Mouse (Mus musculus) kidney, embryonic 14.5 days (tissue): ENCODE measurements around the gene B3gat2. TPM values are rescaled to one million over a fixed set of nuclear protein-coding genes. Genes with fewer than 3 reads are reported as not detected.

Source experiments
- ATAC-seq: fragments of 200-750 bp; cut with Nextera tagmentation; 2 replicates; pipeline ENCODE4 v1.8.0; 2017; ENCODE audit warnings: moderate number of reproducible peaks, mild to moderate bottlenecking, moderate TSS enrichment, moderate library complexity; ENCODE audit not compliant: low FRiP score, low TSS enrichment
- H3K27ac ChIP-seq: fragments of 300-500 bp; sonication (generic); 2 replicates; pipeline ENCODE4 v1.5.1; 2014; ENCODE audit warnings: low read depth, mild to moderate bottlenecking, low read length, moderate library complexity, mixed read lengths
- H3K27me3 ChIP-seq: fragments of 300-500 bp; sonication (generic); 2 replicates; pipeline ENCODE4 v1.6.1; 2014; ENCODE audit warnings: mild to moderate bottlenecking, low read length; ENCODE audit not compliant: control insufficient read depth, insufficient read depth
- H3K36me3 ChIP-seq: fragments of 300-500 bp; sonication (generic); 2 replicates; pipeline ENCODE4 v1.6.1; 2014; ENCODE audit warnings: low read length, mixed read lengths; ENCODE audit not compliant: control insufficient read depth, insufficient read depth
- H3K4me1 ChIP-seq: fragments of 300-500 bp; sonication (generic); 2 replicates; pipeline ENCODE4 v1.6.1; 2014; ENCODE audit warnings: low read length, mixed read lengths; ENCODE audit not compliant: control insufficient read depth, insufficient read depth
- H3K4me2 ChIP-seq: fragments of 300-500 bp; sonication (generic); replicated peaks from 2 replicates; pipeline ENCODE4 v1.6.1; 2014; ENCODE audit warnings: low read depth, mild to moderate bottlenecking, low read length
- H3K4me3 ChIP-seq: fragments of 300-500 bp; sonication (generic); 2 replicates; pipeline ENCODE4 v1.5.1; 2014; ENCODE audit warnings: mild to moderate bottlenecking, low read length
- H3K9ac ChIP-seq: fragments of 300-500 bp; sonication (generic); 2 replicates; pipeline ENCODE4 v1.6.1; 2014; ENCODE audit warnings: low read depth, mild to moderate bottlenecking, low read length, moderate library complexity
- H3K9me3 ChIP-seq: fragments of 300-500 bp; sonication (generic); 2 replicates; pipeline ENCODE4 v1.6.1; 2016; ENCODE audit warnings: low read length; ENCODE audit not compliant: control insufficient read depth
- WGBS: fragments of 180-500 bp; shearing (Covaris S2); extraction: QIAGEN DNeasy Blood & Tissue Kit; methylation state at CpG from one replicate; pipeline ENCODE4 v1.1.7; 2014; 5-methylcytosine and 5-hydroxymethylcytosine counted together
- polyA plus RNA-seq: library from polyadenylated mRNA; unstranded; fragments of >200 nt; fragmentation: Nextera tagmentation; extraction: Ambion mirVana; gene quantifications from 2 replicates; pipeline ENCODE4 v1.2.1, GENCODE M21; 2014

The B3gat2 gene
- polyA plus RNA-seq, 1 experiment from 2014 or later: 5.0 TPM

DNA sequence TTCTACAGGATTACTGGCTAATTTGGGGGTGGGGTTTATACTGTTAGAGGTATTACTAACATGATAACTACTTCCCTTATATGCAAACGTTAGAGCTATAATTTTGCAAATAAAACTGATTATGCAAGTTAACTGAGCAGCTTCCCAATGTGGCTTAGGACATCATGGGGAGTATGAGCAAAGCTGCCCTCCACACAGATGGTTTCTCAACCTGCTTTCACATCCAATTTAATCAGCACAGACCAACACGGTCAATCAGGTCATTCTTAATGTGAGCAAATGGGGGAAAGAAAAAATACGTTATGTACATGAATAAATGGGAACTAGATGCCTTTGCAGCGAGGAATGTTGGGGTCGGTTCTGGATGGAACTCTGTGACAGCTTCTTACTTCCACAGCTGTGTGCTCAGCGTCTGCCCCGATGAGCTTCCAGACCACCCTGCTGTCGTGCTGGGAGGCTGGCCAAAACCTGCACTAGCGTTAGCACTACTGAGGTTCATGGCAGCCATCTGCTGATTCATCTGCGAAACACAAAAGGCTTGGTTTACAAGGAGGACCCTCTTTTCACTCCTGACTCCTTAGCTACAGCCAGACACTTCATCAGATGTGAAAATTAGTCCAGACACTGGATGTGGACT, 84.6 kb downstream of the B3gat2 start:
- no peaks in the 10 kb centered on the region for H3K27me3 ChIP-seq
- no peak for ATAC-seq
- no peaks in the 10 kb centered on the region for H3K4me1 ChIP-seq
- no peak overlapping the region for H3K27ac ChIP-seq
- H3K4me3 ChIP-seq: no peak overlapping the region
- 85% methylated on average over 10 of the region's 10 CpGs for WGBS
- no peak overlapping the region for H3K4me2 ChIP-seq
- H3K9me3 ChIP-seq: no peaks in the 10 kb centered on the region
- peaks cover 26% of the 10 kb centered on the region for H3K36me3 ChIP-seq
- H3K9ac ChIP-seq: no peak overlapping the region

DNA sequence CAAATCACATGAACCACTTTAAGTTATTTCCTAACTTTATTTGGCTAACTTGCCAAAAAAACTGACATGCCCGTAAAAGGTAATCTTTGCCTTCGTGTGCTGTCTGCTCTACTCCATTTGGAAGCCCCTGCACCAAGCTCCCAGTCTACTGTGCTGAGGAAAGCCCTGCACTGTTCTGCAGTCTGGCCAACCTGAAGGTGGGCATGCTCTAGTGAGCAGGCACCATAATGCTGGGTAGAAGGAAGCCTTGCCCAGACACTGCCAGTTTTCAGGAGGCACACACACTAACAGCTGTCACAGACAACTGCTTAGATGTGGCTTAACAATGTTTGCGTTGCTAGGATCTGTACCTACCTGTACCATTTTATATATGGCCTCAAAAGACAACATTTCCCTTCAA, 94.1 kb downstream of the B3gat2 start:
- H3K4me2 ChIP-seq: no peak overlapping the region
- WGBS: 89% methylated on average over 3 of the region's 3 CpGs
- no peak overlapping the region for H3K9ac ChIP-seq
- H3K4me1 ChIP-seq: no peaks in the 10 kb centered on the region
- no peak for ATAC-seq
- H3K4me3 ChIP-seq: no peak overlapping the region
- H3K36me3 ChIP-seq: peaks cover 30% of the 10 kb centered on the region; the same call in 1 of the 2 replicates
- no peak overlapping the region for H3K27ac ChIP-seq
- H3K9me3 ChIP-seq: no peaks in the 10 kb centered on the region
- no peaks in the 10 kb centered on the region for H3K27me3 ChIP-seq

DNA sequence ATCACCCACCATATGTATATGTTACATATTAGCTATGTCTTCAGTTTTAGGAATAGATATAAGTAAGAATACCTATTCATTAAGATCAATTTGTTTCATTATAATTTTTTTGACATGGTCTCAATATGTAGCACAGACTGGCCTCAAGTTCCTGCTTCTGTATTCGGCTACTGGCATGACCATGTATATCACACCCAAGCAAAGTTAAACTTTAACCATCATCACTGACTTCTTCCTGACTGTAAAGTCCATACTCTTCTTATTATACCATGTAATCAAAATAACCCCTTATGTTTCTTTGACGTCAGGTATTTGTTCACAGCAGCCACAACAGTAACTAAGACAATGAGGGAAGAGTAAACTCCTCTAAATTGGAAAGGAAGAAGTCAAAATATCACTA, 99.4 kb downstream of the B3gat2 start:
- H3K36me3 ChIP-seq: peaks cover 16% of the 10 kb centered on the region; the same call in 1 of the 2 replicates
- no peaks in the 10 kb centered on the region for H3K4me1 ChIP-seq
- no peaks in the 10 kb centered on the region for H3K9me3 ChIP-seq
- no peak overlapping the region for H3K4me2 ChIP-seq
- 84% methylated on average over 2 of the region's 2 CpGs for WGBS
- no peaks in the 10 kb centered on the region for H3K27me3 ChIP-seq
- no peak overlapping the region for H3K9ac ChIP-seq
- H3K4me3 ChIP-seq: no peak overlapping the region
- no peak overlapping the region for H3K27ac ChIP-seq
- ATAC-seq: no peak

DNA sequence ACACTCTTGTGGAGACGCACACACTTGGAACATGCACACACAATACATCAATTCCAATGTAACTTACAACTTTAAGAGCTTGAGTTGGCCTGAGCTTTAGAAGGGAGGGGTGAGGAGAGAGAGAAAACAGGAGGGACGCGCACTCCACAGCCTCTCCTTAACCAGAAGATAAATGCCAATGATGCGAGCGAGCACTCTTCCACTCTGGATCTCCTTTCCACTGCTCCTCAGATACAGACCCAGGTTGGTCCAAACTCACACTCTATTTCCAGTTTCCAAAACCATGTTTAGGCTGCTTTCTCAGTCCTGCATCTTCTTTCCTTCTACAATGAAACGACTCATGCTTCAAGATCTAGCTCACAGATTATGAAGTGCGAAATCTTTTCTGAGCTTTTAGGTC, 104.0 kb downstream of the B3gat2 start:
- Histone ChIP-seq H3K9ac (no peak overlapping the region), H3K4me3 (no peak overlapping the region), H3K27me3 (no peaks in the 10 kb centered on the region), H3K4me2 (no peak overlapping the region), H3K9me3 (no peaks in the 10 kb centered on the region), H3K4me1 (no peaks in the 10 kb centered on the region), H3K27ac (no peak overlapping the region), H3K36me3 (0 out of 2 replicates have a peak, but pooled peaks cover 3% of the 10 kb centered on the region)
- 95% methylated on average over 7 of the region's 7 CpGs for WGBS
- ATAC-seq: no peak

DNA sequence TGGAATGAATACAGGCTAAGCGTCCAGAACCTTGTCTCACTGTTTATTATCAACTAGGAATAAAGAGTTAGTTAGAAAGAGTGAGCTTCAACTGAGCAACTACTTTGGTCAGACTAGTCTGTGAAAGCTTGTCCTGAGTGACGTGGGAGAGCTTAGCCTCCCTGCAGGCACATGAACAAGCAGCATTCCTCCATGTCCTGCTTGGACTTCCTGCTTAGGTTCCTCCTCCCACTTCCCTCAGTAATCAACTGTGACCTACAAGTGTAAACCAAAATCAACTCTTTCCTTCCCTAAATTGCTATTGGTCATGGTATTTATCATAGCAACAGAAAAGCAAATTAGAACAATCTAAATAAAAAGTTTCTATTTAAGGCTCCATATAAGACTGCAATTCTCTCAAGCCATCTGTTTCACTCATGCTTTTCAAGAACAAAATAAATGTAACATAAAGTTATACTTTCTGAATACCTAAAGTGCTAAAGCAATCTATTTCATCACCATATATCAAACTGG, 105.9 kb downstream of the B3gat2 start:
- H3K4me3 ChIP-seq: no peak overlapping the region
- no peak for ATAC-seq
- no peak overlapping the region for H3K9ac ChIP-seq
- H3K27me3 ChIP-seq: no peaks in the 10 kb centered on the region
- no peaks in the 10 kb centered on the region for H3K9me3 ChIP-seq
- H3K36me3 ChIP-seq: peaks cover 3% of the 10 kb centered on the region; the same call in 1 of the 2 replicates
- WGBS: 71% methylated on average over 2 of the region's 2 CpGs
- no peak overlapping the region for H3K27ac ChIP-seq
- H3K4me1 ChIP-seq: no peaks in the 10 kb centered on the region
- H3K4me2 ChIP-seq: no peak overlapping the region

DNA sequence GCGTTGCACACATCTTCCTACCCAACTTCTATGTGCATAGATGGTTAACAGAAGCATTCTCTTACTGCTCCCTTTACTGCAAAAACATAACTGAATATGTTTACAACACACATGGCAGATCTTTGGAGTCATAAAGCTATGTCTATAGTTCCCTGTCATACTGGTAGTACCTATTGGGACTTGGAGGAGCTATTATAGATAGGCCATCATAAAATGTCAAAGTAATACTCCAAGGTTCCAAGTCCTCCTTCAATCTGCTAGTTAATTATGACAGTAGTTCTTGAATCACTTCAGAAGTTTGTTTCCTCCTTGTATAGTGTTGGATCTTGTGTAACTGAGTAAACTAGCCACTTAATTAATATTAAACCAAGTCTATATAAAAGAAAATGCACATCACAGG, 110.6 kb downstream of the B3gat2 start:
- 93% methylated on average over 1 of the region's 1 CpGs for WGBS
- H3K4me2 ChIP-seq: no peak overlapping the region
- H3K36me3 ChIP-seq: peaks cover 3% of the 10 kb centered on the region; the same call in 1 of the 2 replicates
- no peaks in the 10 kb centered on the region for H3K27me3 ChIP-seq
- no peak overlapping the region for H3K9ac ChIP-seq
- no peaks in the 10 kb centered on the region for H3K9me3 ChIP-seq
- H3K27ac ChIP-seq: no peak overlapping the region
- no peaks in the 10 kb centered on the region for H3K4me1 ChIP-seq
- H3K4me3 ChIP-seq: no peak overlapping the region
- no peak for ATAC-seq

DNA sequence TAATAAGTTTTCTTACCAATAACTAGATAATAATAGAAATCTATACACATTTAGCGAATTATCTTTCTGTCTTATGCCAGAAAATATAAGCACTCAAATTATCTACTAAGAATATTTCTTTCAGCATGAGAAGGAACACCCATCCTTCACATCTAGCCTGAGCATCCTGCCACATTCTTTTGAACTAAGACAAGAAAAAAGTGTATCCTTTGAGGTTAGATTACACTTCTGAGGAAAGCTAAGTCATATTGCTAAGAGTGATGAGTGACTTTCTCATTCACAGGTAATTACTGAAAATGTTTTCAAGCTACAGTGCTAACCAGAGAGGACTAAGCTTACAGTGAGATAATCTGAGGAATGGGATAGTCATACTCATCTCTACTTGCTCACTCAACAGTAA, 121.1 kb downstream of the B3gat2 start:
- H3K9me3 ChIP-seq: no peaks in the 10 kb centered on the region
- no peak overlapping the region for H3K4me2 ChIP-seq
- H3K36me3 ChIP-seq: no peaks in the 10 kb centered on the region
- H3K4me3 ChIP-seq: no peak overlapping the region
- no peaks in the 10 kb centered on the region for H3K4me1 ChIP-seq
- no peak overlapping the region for H3K27ac ChIP-seq
- no peaks in the 10 kb centered on the region for H3K27me3 ChIP-seq
- ATAC-seq: no peak
- no peak overlapping the region for H3K9ac ChIP-seq
- WGBS: 93% methylated on average over 1 of the region's 1 CpGs

DNA sequence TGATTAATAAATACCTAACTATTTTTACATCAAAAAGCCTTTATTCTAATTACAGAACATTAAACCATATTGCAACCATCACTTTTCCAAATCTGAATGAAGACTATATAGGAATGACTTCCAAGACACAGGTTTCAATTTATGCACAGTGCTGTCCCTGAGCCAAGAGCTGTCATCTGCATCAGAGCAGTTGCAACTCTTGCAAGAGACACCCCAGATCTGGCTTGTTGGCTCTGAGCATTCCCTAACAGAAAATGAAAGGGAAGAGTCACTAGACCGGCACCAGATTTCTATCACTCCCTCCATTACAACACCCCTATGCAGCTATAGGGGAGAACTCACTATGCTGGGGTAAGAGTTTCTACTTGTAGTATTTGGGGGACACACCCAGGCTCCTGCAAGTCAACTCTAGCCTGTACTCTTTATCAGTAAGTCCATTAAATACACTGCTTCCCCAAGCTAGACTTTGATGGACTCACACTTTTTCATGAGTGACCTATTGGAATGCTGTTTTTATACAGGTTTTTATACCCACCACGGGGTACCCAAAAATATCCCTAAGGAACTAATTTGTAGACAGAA, 122.6 kb downstream of the B3gat2 start:
- H3K27me3 ChIP-seq: no peaks in the 10 kb centered on the region
- no peak overlapping the region for H3K9ac ChIP-seq
- H3K4me1 ChIP-seq: no peaks in the 10 kb centered on the region
- H3K4me3 ChIP-seq: no peak overlapping the region
- H3K27ac ChIP-seq: no peak overlapping the region
- WGBS: 88% methylated on average over 2 of the region's 2 CpGs
- H3K36me3 ChIP-seq: no peaks in the 10 kb centered on the region
- ATAC-seq: no peak
- no peaks in the 10 kb centered on the region for H3K9me3 ChIP-seq
- H3K4me2 ChIP-seq: no peak overlapping the region

DNA sequence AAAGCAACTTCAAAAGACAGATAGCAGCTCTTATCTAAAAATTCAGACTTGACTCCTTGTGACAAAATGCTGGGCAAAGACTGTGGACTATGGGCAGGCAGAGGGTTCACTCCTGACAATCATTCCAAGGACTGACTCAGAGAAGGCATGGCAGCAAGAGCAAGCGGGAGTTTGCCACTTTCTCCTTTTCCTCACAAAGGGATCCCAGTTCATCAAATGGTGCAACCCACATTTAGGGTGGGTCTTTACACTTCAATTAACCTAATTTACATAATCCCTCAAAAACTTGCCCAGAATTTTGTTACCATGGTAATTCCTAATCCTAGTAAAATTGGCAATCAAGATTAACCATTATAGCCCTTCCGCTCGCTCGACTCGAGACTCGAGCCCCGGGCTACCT, 123.4 kb downstream of the B3gat2 start:
- Histone ChIP-seq H3K9me3 (no peaks in the 10 kb centered on the region), H3K4me3 (no peak overlapping the region), H3K27ac (no peak overlapping the region), H3K4me1 (no peaks in the 10 kb centered on the region), H3K36me3 (no peaks in the 10 kb centered on the region), H3K9ac (no peak overlapping the region), H3K27me3 (no peaks in the 10 kb centered on the region), H3K4me2 (no peak overlapping the region)
- 96% methylated on average over 7 of the region's 7 CpGs for WGBS
- ATAC-seq: no peak
